Mouse (Mus musculus) cerebellum, adult 2 months (tissue): ENCODE measurements around the gene D5Ertd579e. TPM values are rescaled to one million over a fixed set of nuclear protein-coding genes. Genes with fewer than 3 reads are reported as not detected.

ENCODE experiments used
- DNase-seq, 2 experiments: peaks; one replicate each; pipeline ENCODE4 v3.0.0; 2021
- H3K27ac ChIP-seq: fragments of 200-500 bp; 2 replicates; pipeline ENCODE4 v1.5.1; 2012; ENCODE audit warnings: low read length, control low read depth, inconsistent platforms; ENCODE audit not compliant: insufficient read depth
- H3K27me3 ChIP-seq: fragments of 200-500 bp; 2 replicates; pipeline ENCODE4 v1.6.1; 2012; ENCODE audit warnings: inconsistent platforms, mild to moderate bottlenecking, low read length, moderate library complexity; ENCODE audit not compliant: control insufficient read depth, insufficient read depth
- H3K4me1 ChIP-seq: fragments of 200-500 bp; 2 replicates; pipeline ENCODE4 v1.6.1; 2011; ENCODE audit warnings: low read length; ENCODE audit not compliant: control insufficient read depth, insufficient read depth
- H3K4me3 ChIP-seq: fragments of 200-500 bp; replicated peaks from 2 replicates; pipeline ENCODE3; 2011; ENCODE audit warnings: mild to moderate bottlenecking, low read depth, low read length, control low read depth; ENCODE audit not compliant: insufficient read depth
- CTCF ChIP-seq: fragments of 200-500 bp; IDR thresholded peaks from 2 replicates; pipeline ENCODE4 v1.5.1; 2011; ENCODE audit warnings: low read depth, mild to moderate bottlenecking, control low read depth, low read length, moderate library complexity, borderline replicate concordance; ENCODE audit not compliant: insufficient read depth
- POLR2A ChIP-seq: fragments of 200-500 bp; IDR thresholded peaks from 2 replicates; pipeline ENCODE4 v1.6.1; 2011; ENCODE audit warnings: low read length, control low read depth, borderline replicate concordance; ENCODE audit not compliant: insufficient read depth
- WGBS: fragments of 180-500 bp; shearing (Covaris S2); methylation state at CpG from one replicate; pipeline ENCODE4 v1.1.7; 2018; 5-methylcytosine and 5-hydroxymethylcytosine counted together
- polyA plus RNA-seq: library from polyadenylated mRNA; depleted of rRNA; stranded (reverse); fragments of >200 nt; gene quantifications from 2 replicates; pipeline ENCODE4 v1.2.3, GENCODE M21; 2012

D5Ertd579e gene
- polyA plus RNA-seq, 1 experiment, result 69.4 TPM

DNA sequence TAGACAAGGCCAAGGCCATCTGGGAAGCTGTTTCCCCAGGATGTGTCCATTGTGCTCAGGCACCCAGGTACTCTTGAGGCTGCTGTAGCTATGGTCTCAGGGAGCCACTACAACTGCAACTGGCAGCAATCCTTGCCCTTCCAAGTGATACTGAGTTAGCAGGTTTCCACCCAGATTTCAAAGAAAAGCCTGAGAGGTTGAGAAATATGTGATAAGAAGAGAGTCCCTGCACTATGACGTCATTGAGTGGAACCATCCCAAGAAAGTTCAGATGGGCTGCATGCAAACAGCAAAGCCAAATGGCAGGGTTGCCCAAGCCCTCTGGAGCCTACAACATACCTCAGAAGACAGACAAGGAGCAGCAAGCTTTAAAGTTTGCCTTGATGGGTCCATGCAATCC is 4.4 kb downstream of the D5Ertd579e start:
- DNase-seq, result no peak
- Histone ChIP-seq H3K27ac (no peak overlapping the region), H3K27me3 (no peaks in the 10 kb centered on the region), H3K4me1 (peaks cover 14% of the 10 kb centered on the region), H3K4me3 (no peak overlapping the region)
- TF ChIP-seq CTCF, result no peak
- TF ChIP-seq POLR2A, result no peak
- WGBS, result 41% methylated on average over 1 of the region's 1 CpGs

DNA sequence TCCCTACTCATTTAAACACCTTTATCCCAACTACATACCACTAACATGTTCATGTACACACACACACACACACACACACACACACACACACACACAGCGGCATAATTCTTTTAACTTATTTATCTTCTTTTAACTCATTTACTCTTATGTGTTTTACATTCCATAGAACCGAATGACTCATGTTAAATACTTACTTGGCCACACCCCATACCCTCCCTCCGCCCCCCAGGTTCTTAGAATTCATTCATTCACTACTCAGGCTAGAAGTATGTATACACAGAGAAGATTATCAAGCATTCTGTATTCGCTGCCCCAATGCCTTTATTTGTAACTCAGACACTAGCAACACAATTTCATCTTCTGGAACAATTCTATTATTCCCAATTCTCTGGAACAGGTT is 10.7 kb downstream of the D5Ertd579e start:
- H3K27ac ChIP-seq, result no peak overlapping the region
- 92% methylated on average over 4 of the region's 4 CpGs for WGBS
- H3K4me1 ChIP-seq, result peaks cover 16% of the 10 kb centered on the region
- DNase-seq, result no peak
- no peak overlapping the region for H3K4me3 ChIP-seq
- no peak for TF ChIP-seq CTCF
- TF ChIP-seq POLR2A, result no peak
- H3K27me3 ChIP-seq, result no peaks in the 10 kb centered on the region

DNA sequence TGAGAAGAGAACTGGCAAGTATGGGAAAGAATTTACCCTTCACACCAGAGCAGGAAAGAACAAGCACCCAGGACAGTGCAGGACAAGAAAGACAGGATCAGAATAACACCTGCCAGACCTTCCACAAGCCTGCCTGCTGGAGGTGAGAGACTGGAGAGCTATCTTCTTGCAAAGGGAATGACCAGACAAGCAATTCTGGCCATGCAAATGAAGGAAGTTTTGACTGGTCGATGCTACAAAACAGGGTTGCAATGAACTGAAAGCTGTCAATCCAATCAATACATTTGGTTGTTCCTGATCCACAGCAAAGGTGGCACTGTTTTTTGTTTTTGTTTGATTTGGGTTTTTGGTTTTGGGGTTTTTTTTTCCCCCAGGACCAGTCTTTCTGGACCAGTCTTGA is 12.2 kb downstream of the D5Ertd579e start:
- Histone ChIP-seq H3K4me3 (no peak overlapping the region), H3K4me1 (peaks cover 16% of the 10 kb centered on the region), H3K27ac (no peak overlapping the region), H3K27me3 (no peaks in the 10 kb centered on the region)
- 86% methylated on average over 1 of the region's 1 CpGs for WGBS
- DNase-seq, result no peak
- TF ChIP-seq CTCF (no peak), POLR2A (no peak)

DNA sequence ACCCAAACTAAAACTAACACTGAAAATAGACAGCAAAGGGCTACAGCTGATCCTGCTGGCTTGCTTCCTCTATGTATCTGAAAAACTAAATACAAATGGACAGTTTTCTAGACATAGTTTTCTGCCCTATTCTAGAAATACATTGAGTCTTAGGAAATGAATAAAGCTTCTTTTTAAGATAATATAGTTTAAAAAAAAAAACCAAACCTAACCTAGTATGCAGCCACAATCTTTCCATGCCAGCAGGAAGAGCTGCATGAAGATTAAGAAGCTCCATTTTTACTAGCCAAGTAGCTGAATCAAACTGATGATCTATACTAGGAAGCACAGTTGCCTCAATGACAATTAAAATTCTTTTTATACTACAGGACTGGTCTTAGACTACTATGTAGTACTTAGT is 14.6 kb downstream of the D5Ertd579e start:
- H3K4me1 ChIP-seq, result peaks cover 12% of the 10 kb centered on the region
- no peak for DNase-seq
- H3K4me3 ChIP-seq, result no peak overlapping the region
- H3K27ac ChIP-seq, result 0 out of 2 replicates have a peak overlapping the region, but pooled peaks have one; percentile 61
- TF ChIP-seq CTCF, result no peak
- no peak for TF ChIP-seq POLR2A
- no peaks in the 10 kb centered on the region for H3K27me3 ChIP-seq

DNA sequence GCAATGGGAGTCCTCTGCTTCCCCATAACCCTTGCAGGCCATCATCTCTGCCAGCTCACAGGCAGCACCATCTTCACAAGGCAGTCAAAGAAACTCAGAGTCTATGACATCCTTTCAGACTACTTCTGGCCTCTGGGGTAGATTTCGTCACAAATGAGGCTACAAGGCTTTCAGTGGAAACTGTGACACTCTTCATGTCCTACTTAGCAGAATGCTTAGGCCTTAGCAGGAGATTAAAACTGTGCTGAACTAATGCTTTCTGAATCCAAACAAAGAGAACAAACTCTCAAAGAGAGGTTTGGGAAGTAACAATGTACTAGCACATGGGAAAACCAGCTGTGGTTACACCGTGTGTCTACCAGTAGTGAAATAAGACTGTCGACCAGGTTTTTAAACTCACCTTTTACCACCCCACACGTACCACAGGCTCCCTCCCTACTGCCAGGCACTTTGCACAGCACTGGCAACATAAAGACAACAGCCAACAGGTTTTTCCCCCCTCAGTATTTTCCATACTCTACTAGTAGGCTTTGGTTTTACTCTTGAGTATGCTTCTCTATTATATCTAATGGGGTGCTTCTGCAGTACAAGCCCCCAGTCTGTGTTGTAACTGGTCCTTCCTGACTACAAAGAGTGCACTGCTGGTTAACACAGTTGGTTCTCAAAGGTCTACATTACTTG is 15.8 kb downstream of the D5Ertd579e start:
- no peak overlapping the region for H3K27ac ChIP-seq
- TF ChIP-seq POLR2A (no peak), CTCF (no peak)
- H3K4me3 ChIP-seq, result no peak overlapping the region
- H3K4me1 ChIP-seq, result peaks cover 12% of the 10 kb centered on the region
- 57% methylated on average over 4 of the region's 4 CpGs for WGBS
- no peaks in the 10 kb centered on the region for H3K27me3 ChIP-seq
- DNase-seq, result no peak

DNA sequence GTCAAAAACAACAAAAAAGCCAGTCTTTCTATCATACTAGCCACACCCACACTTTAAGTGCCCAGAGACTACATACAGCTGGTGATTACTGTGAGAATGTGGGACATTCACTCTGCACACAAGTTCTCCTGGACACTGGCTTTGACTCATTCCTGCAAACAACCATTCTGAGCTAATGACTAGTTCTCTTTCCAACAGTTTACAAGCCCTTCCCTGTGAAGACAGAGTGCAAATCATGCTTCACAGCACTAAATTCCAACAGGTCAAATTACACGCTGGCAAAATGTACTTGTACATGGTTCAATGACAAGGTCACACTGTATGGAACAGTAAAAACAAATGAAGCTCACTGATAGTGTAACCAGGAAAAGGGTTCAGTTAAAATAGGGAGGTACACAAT is 17.0 kb downstream of the D5Ertd579e start:
- peaks cover 14% of the 10 kb centered on the region for H3K4me1 ChIP-seq
- WGBS, result 34% methylated on average over 1 of the region's 1 CpGs
- H3K4me3 ChIP-seq, result no peak overlapping the region
- no peak for DNase-seq
- H3K27me3 ChIP-seq, result no peaks in the 10 kb centered on the region
- TF ChIP-seq CTCF, result no peak
- TF ChIP-seq POLR2A, result no peak
- no peak overlapping the region for H3K27ac ChIP-seq

DNA sequence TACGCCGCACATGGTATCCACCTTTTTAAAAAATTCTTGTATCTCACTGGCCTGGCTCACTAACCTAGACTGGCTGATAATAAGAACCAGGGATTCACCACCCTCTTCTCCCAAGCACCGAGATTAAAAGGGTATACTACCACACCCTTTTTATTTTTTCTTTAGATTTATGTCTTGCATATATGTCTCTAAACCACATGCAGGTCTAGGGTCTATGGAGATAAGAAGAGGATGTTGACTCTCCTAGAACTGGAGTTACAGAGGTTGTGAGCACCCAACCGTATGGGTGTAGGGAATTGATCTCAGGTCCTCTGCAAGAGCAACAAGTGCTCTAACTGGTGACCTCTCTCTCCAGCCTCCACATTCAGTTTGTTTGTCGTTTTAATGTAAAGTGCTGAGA is 17.9 kb downstream of the D5Ertd579e start:
- Histone ChIP-seq H3K27me3 (no peaks in the 10 kb centered on the region), H3K4me1 (peaks cover 14% of the 10 kb centered on the region), H3K27ac (no peak overlapping the region), H3K4me3 (no peak overlapping the region)
- 80% methylated on average over 5 of the region's 5 CpGs for WGBS
- DNase-seq, result no peak
- TF ChIP-seq CTCF, result no peak

DNA sequence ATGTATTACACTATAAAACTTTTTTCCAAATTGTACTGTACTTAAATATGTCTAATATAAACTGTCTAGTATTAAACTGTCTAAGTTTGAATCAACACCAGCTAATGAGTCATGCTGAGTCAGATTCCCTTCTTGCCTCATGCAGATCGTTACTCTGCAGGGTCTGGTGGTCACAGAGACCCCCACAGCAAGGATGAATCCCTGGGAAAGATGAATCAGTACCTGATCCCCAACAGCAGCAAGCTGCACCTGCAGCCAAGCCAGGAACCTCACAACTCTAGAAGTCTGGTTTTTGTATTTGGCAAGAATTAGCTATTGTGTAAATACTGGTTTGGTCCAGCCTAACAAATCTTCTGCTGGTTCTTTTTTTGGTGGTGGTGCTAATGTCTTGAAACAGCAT is 20.4 kb downstream of the D5Ertd579e start:
- Histone ChIP-seq H3K4me1 (peaks cover 6% of the 10 kb centered on the region), H3K27ac (no peak overlapping the region), H3K27me3 (no peaks in the 10 kb centered on the region), H3K4me3 (no peak overlapping the region)
- TF ChIP-seq POLR2A, result no peak
- TF ChIP-seq CTCF, result no peak
- WGBS, result 16% methylated on average over 1 of the region's 1 CpGs
- no peak for DNase-seq
